Mouse (Mus musculus): ENCODE data around the gene Uroc1. TPM values are rescaled to one million over a fixed set of nuclear protein-coding genes. Genes with fewer than 3 reads are reported as not detected.

Uroc1 gene
- total and polyA plus RNA-seq, 3 experiments: not detected

- Histone ChIP-seq H3K4me2 (ENCODE audit: insufficient read depth, low read depth, poor library complexity, severe bottlenecking) (no peak overlapping the region), H3K27ac (ENCODE audit: insufficient read depth, low read depth) (no peak overlapping the region), H3K27me3 (replicated peaks) (peaks cover 27% of the 10 kb centered on the region), H3K4me3 (replicated peaks in 1 of 3; ENCODE audit: low read depth in 2 of 3, low read length in 2 of 3, poor library complexity in 1 of 3) (no peak overlapping the region), H3K9ac (ENCODE audit: insufficient read depth, low read depth) (no peak overlapping the region), H3K9me3 (replicated peaks; ENCODE audit: low read length) (peaks cover 6% of the 10 kb centered on the region), H3K79me2 (replicated peaks; ENCODE audit: control insufficient read depth, extremely low read depth, insufficient read depth, poor library complexity, severe bottlenecking) (no peaks in the 10 kb centered on the region), H3K36me3 (replicated peaks in 1 of 2; ENCODE audit: control insufficient read depth in 1 of 2, insufficient read depth in 1 of 2, low read length in 1 of 2) (no peaks in the 10 kb centered on the region), H3K4me1 (ENCODE audit: control insufficient read depth in 1 of 2, insufficient read depth in 2 of 2) (no peaks in the 10 kb centered on the region)
- dilution Hi-C loops (cut with MboI; ENCODE audit: extremely low pct_ligation_motif_present, extremely low pct_unique_long_range_greater_than_20kb, low sequenced_read_pairs) (no loop called here), in situ Hi-C loops (cut with MboI; ENCODE audit: low pct_ligation_motif_present, low pct_unique_long_range_greater_than_20kb, low sequenced_read_pairs) (no loop called here)
- TF ChIP-seq ZKSCAN1 (IDR thresholded peaks at IDR 0.05; ENCODE audit: borderline replicate concordance, low read depth, low read length): no peak
- no peak for DNase-seq (ENCODE audit: extremely low read depth)
Observed at GRCm38 (mm10) chr6:90317510-90318258, 15.4 kb upstream of the Uroc1 start.

GRCm38 (mm10) chr6:90319019-90319418, 14.1 kb upstream of the Uroc1 start:
- dilution Hi-C loops (cut with MboI; ENCODE audit: extremely low pct_ligation_motif_present, extremely low pct_unique_long_range_greater_than_20kb, low sequenced_read_pairs): no loop called here
- H3K27me3 ChIP-seq (replicated peaks): peaks cover 33% of the 10 kb centered on the region
- no peak overlapping the region for H3K4me3 ChIP-seq (replicated peaks in 1 of 3; ENCODE audit: low read depth in 2 of 3, low read length in 2 of 3, poor library complexity in 1 of 3)
- in situ Hi-C loops (cut with MboI; ENCODE audit: low pct_ligation_motif_present, low pct_unique_long_range_greater_than_20kb, low sequenced_read_pairs): no loop called here
- H3K79me2 ChIP-seq (replicated peaks; ENCODE audit: control insufficient read depth, extremely low read depth, insufficient read depth, poor library complexity, severe bottlenecking): no peaks in the 10 kb centered on the region
- H3K9ac ChIP-seq (ENCODE audit: insufficient read depth, low read depth): no peak overlapping the region
- no peak overlapping the region for H3K4me2 ChIP-seq (ENCODE audit: insufficient read depth, low read depth, poor library complexity, severe bottlenecking)
- no peak for DNase-seq (ENCODE audit: extremely low read depth)
- H3K9me3 ChIP-seq (replicated peaks; ENCODE audit: low read length): peaks cover 6% of the 10 kb centered on the region
- no peak for TF ChIP-seq POLR2A (IDR thresholded peaks at IDR 0.05; ENCODE audit: low read depth, low read length)
- no peak for TF ChIP-seq ELF1 (IDR thresholded peaks at IDR 0.05; ENCODE audit: low read depth, low read length)
- TF ChIP-seq ETS1 (conservative IDR thresholded peaks at IDR 0.05; ENCODE audit: low read depth, low read length): no peak
- TF ChIP-seq MAX (IDR thresholded peaks at IDR 0.05; ENCODE audit: low read length): no peak
- TF ChIP-seq BHLHE40 (IDR thresholded peaks at IDR 0.05; ENCODE audit: low read depth, low read length): no peak
- TF ChIP-seq GABPA (IDR thresholded peaks at IDR 0.05; ENCODE audit: insufficient replicate concordance, low read depth, low read length): no peak
- TF ChIP-seq NELFE (IDR thresholded peaks at IDR 0.05; ENCODE audit: low read depth, low read length): no peak
- TF ChIP-seq NRF1 (IDR thresholded peaks at IDR 0.05; ENCODE audit: low read depth, low read length): no peak
- no peak for TF ChIP-seq PAX5 (IDR thresholded peaks at IDR 0.05; ENCODE audit: low read length)
- TF ChIP-seq UBTF (IDR thresholded peaks at IDR 0.05; ENCODE audit: low read depth, low read length): no peak
- no peak for TF ChIP-seq CHD2 (IDR thresholded peaks at IDR 0.05; ENCODE audit: low read length)
- TF ChIP-seq EP300 (IDR thresholded peaks at IDR 0.05; ENCODE audit: low read length): no peak
- no peak for TF ChIP-seq MEF2A (IDR thresholded peaks at IDR 0.05; ENCODE audit: borderline replicate concordance, low read depth, low read length)
- H3K27ac ChIP-seq (ENCODE audit: insufficient read depth, low read depth): no peak overlapping the region
- no peaks in the 10 kb centered on the region for H3K36me3 ChIP-seq (replicated peaks in 1 of 2; ENCODE audit: control insufficient read depth in 1 of 2, insufficient read depth in 1 of 2, low read length in 1 of 2)
- no peaks in the 10 kb centered on the region for H3K4me1 ChIP-seq (ENCODE audit: control insufficient read depth in 1 of 2, insufficient read depth in 2 of 2)
